Mouse (Mus musculus): ENCODE measurements around the gene Pnpla3. TPM values are rescaled to one million over a fixed set of nuclear protein-coding genes. Genes with fewer than 3 reads are reported as not detected.
A peak's percentile ranks its signal among the peaks of the same experiment; 100 is the strongest.

Gene Pnpla3
- total and polyA plus RNA-seq, 3 experiments = 1.1 to 30.1 (median 3.8) TPM

- Histone ChIP-seq H3K27me3 (ENCODE audit: control insufficient read depth, insufficient read depth, low read length) (no peaks in the 10 kb centered on the region), H3K9ac (ENCODE audit: low read depth, low read length) (peak within 1 kb of the TSS; percentile 73), H3K79me2 (replicated peaks; ENCODE audit: control insufficient read depth, insufficient read depth, low read length) (peaks cover 2% of the 10 kb centered on the region; the same call in 1 of the 2 replicates), H3K36me3 (ENCODE audit: control insufficient read depth, insufficient read depth, low read length) (no peaks in the 10 kb centered on the region; the same call in 1 of the 2 replicates), H3K4me3 (peak within 1 kb of the TSS; percentile 94), H3K4me1 (ENCODE audit: control insufficient read depth, insufficient read depth, low read length) (peaks cover 19% of the 10 kb centered on the region), H3K27ac (peak within 1 kb of the TSS; percentile 99)
- peak; percentile 85 to 86 for DNase-seq
- WGBS = under 1% methylated on average over 53 of the region's 53 CpGs
- TF ChIP-seq EP300 (IDR thresholded peaks at IDR 0.05; ENCODE audit: insufficient read depth, low read depth, low read length) (peak; percentile 60; the same call in 1 of the 2 replicates), POLR2A (IDR thresholded peaks at IDR 0.05; ENCODE audit: insufficient read depth, low read depth, low read length) (no peak; the same call in 1 of the 2 replicates), CTCF (IDR thresholded peaks at IDR 0.05) (peak; percentile 22; the same call in 1 of the 2 replicates)
- intact Hi-C loops (cut with DNase I) = loop anchor here (1.0 to 2.0 kb wide), 2 partner anchors 19 to 40 kb away; partner anchors contain the start of gene Samm50
These were observed 64.3 kb downstream of the Pnpla3 start, which contains the start of gene Parvb for GRCm38 (mm10) chr15:84231721-84232561. Gene Parvb, plus strand, starts transcription at chr15:84232043.

- Histone ChIP-seq H3K36me3 (ENCODE audit: control insufficient read depth, insufficient read depth, low read length) (no peaks in the 10 kb centered on the region; the same call in 1 of the 2 replicates), H3K4me3 (peak overlapping the region; percentile 94), H3K79me2 (replicated peaks; ENCODE audit: control insufficient read depth, insufficient read depth, low read length) (peaks cover 3% of the 10 kb centered on the region; the same call in 1 of the 2 replicates), H3K9ac (ENCODE audit: low read depth, low read length) (peak overlapping the region; percentile 63), H3K27me3 (ENCODE audit: control insufficient read depth, insufficient read depth, low read length) (no peaks in the 10 kb centered on the region), H3K4me1 (ENCODE audit: control insufficient read depth, insufficient read depth, low read length) (peaks cover 19% of the 10 kb centered on the region), H3K27ac (peak overlapping the region; percentile 99)
- TF ChIP-seq EP300 (IDR thresholded peaks at IDR 0.05; ENCODE audit: insufficient read depth, low read depth, low read length) (no peak), POLR2A (IDR thresholded peaks at IDR 0.05; ENCODE audit: insufficient read depth, low read depth, low read length) (no peak), CTCF (IDR thresholded peaks at IDR 0.05) (no peak)
- WGBS = 25% methylated on average over 8 of the region's 8 CpGs
- peak in 1 of 2 experiments; percentile 38 for DNase-seq
- intact Hi-C loops (cut with DNase I) = no loop called here
These were observed 65.0 kb downstream of the Pnpla3 start for GRCm38 (mm10) chr15:84232609-84233008.

GRCm38 (mm10) chr15:84234794-84235581 is 67.4 kb downstream of the Pnpla3 start:
- Histone ChIP-seq H3K9ac (ENCODE audit: low read depth, low read length) (no peak overlapping the region), H3K79me2 (replicated peaks; ENCODE audit: control insufficient read depth, insufficient read depth, low read length) (peaks cover 4% of the 10 kb centered on the region; the same call in 1 of the 2 replicates), H3K27ac (peak overlapping the region; percentile 86), H3K27me3 (ENCODE audit: control insufficient read depth, insufficient read depth, low read length) (no peaks in the 10 kb centered on the region), H3K4me1 (ENCODE audit: control insufficient read depth, insufficient read depth, low read length) (peaks cover 22% of the 10 kb centered on the region), H3K4me3 (no peak overlapping the region), H3K36me3 (ENCODE audit: control insufficient read depth, insufficient read depth, low read length) (no peaks in the 10 kb centered on the region; the same call in 1 of the 2 replicates)
- WGBS = 67% methylated on average over 7 of the region's 7 CpGs
- intact Hi-C loops (cut with DNase I) = no loop called here
- peak in 1 of 2 experiments; percentile 21 for DNase-seq
- TF ChIP-seq CTCF (IDR thresholded peaks at IDR 0.05) (peak; percentile 52), EP300 (IDR thresholded peaks at IDR 0.05; ENCODE audit: insufficient read depth, low read depth, low read length) (no peak)

DNA sequence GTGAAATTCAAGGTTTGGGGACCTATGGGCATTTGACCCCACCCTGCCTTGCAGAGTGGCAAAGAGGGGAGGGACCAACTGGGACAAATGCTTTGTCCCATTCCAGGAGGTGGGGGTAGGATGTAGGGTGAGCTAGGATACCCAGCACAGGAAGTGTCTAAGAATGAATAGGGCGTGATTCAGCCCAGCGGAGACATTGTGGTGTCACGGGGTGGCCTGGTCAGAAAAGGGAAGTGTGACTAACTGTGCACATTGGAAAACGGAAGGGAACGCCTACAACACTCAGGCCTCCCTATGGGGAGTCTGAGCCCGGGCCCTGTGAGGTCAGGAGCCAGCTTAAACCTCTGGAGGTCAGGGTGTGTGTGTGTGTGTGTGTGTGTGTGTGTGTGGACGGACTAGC is 68.0 kb downstream of the Pnpla3 start:
- no peaks in the 10 kb centered on the region for H3K27me3 ChIP-seq (ENCODE audit: control insufficient read depth, insufficient read depth, low read length)
- peak; percentile 61 to 87 for DNase-seq
- TF ChIP-seq POLR2A (IDR thresholded peaks at IDR 0.05; ENCODE audit: insufficient read depth, low read depth, low read length) (0 out of 2 replicates have a peak, but pooled peaks have one; percentile 8), CTCF (IDR thresholded peaks at IDR 0.05) (no peak), EP300 (IDR thresholded peaks at IDR 0.05; ENCODE audit: insufficient read depth, low read depth, low read length) (peak; percentile 99)
- peaks cover 4% of the 10 kb centered on the region; the same call in 1 of the 2 replicates for H3K79me2 ChIP-seq (replicated peaks; ENCODE audit: control insufficient read depth, insufficient read depth, low read length)
- H3K4me3 ChIP-seq = no peak overlapping the region
- no peaks in the 10 kb centered on the region; the same call in 1 of the 2 replicates for H3K36me3 ChIP-seq (ENCODE audit: control insufficient read depth, insufficient read depth, low read length)
- no peak overlapping the region for H3K9ac ChIP-seq (ENCODE audit: low read depth, low read length)
- H3K27ac ChIP-seq = peak overlapping the region; percentile 86
- peaks cover 22% of the 10 kb centered on the region for H3K4me1 ChIP-seq (ENCODE audit: control insufficient read depth, insufficient read depth, low read length)
- 34% methylated on average over 7 of the region's 7 CpGs for WGBS
- intact Hi-C loops (cut with DNase I) = no loop called here

Small RNA genes lying within 50 kb of the gene (microRNA-seq; reads per million reads assigned to microRNA genes)
- 0 to 0.56 reads per million in 2 experiments for gene Mir6392

Other genes with a start within 250 kb of the Pnpla3 start
- not detected for gene Efcab6, start 102.5 kb upstream of the Pnpla3 start, total RNA-seq (2021)
- gene Efcab6, start 102.5 kb upstream of the Pnpla3 start, polyA plus RNA-seq (2012; rRNA removed) = 0.06 and 0.18 TPM in 2 replicates
- under 1 TPM in 1 of 2 experiments, not detected in 1; 0.20 TPM for gene Sult4a1, start 62.1 kb upstream of the Pnpla3 start, total RNA-seq (2021)
- 0.86 and 0.91 TPM in 2 replicates for gene Sult4a1, start 62.1 kb upstream of the Pnpla3 start, polyA plus RNA-seq (2012; rRNA removed)
- not detected for gene Pnpla5, start 44.7 kb upstream of the Pnpla3 start, total RNA-seq (2021)
- 0.15 TPM in 1 of 2 replicates, not detected in the other for gene Pnpla5, start 44.7 kb upstream of the Pnpla3 start, polyA plus RNA-seq (2012; rRNA removed)
- 100 to 1,000 TPM; 258 to 289 TPM for gene Samm50, start 24.4 kb downstream of the Pnpla3 start, total RNA-seq (2021)
- 27.8 and 36.6 TPM in 2 replicates for gene Samm50, start 24.4 kb downstream of the Pnpla3 start, polyA plus RNA-seq (2012; rRNA removed)
- gene Parvb, start 64.2 kb downstream of the Pnpla3 start, total RNA-seq (2021) = 100 to 1,000 TPM in 1 of 2 experiments, 10 to 100 TPM in 1; 99.4 to 116 TPM
- gene Parvb, start 64.2 kb downstream of the Pnpla3 start, polyA plus RNA-seq (2012; rRNA removed) = 58.5 and 61.6 TPM in 2 replicates
- 1 to 10 TPM; 1.9 to 2.5 TPM for gene Parvg, start 156.2 kb downstream of the Pnpla3 start, total RNA-seq (2021)
- 1.3 and 1.5 TPM in 2 replicates for gene Parvg, start 156.2 kb downstream of the Pnpla3 start, polyA plus RNA-seq (2012; rRNA removed)